Comparison of ENCODE assay signal across 9 mouse cellular contexts in genomic region chr11:84826185-84826584, GRCm38 (mm10). TPM values are rescaled to one million over a fixed set of nuclear protein-coding genes. Genes with fewer than 3 reads are reported as not detected.
A peak's percentile ranks its signal among the peaks of the same experiment; 100 is the strongest.
DNase-seq lines count a peak whose midpoint lies in the region; ATAC-seq lines count a peak whose summit lies in the region.
"Had no signal": no experiment of that assay in that cellular context is flagged by ENCODE, and none has a peak within 500 bp of the region (broad histone marks: within the 10 kb centered on the region; RNA-seq: fewer than 3 reads in every experiment).

No protein-coding gene starts in this region.

- H3K4me3 ChIP-seq in kidney, embryonic 16.5 days (ENCODE audit: low read length) = no peak overlapping the region
- H3K4me3 ChIP-seq in heart, embryonic 11.5 days (ENCODE audit: low read depth, low read length) = peak overlapping the region; percentile 84
- H3K4me3 ChIP-seq: embryonic facial prominence, embryonic 12.5 days had no signal

- 57% methylated on average over 3 of the region's 3 CpGs for WGBS in kidney, embryonic 16.5 days
- WGBS in heart, embryonic 11.5 days (ENCODE audit: insufficient replicate concordance) = 34% methylated on average over 3 of the region's 3 CpGs

- peak; percentile 87 for DNase-seq in kidney, adult 11 months
- DNase-seq in cerebellum, adult 11 months = peak; percentile 76
- peak; percentile 57 for DNase-seq in layer of hippocampus, adult 9-11 months
- peak; percentile 57 for DNase-seq in lung, postnatal 36 days
- DNase-seq in retina, postnatal 1 day = no peak
- DNase-seq in thymus, postnatal 4 days = no peak

- no peak overlapping the region for H3K9ac ChIP-seq in kidney, embryonic 16.5 days (replicated peaks; ENCODE audit: low read length)
- H3K9ac ChIP-seq in heart, embryonic 11.5 days (ENCODE audit: low read depth, low read length) = peak overlapping the region; percentile 40; the same call in 1 of the 2 replicates
- H3K9ac ChIP-seq: embryonic facial prominence, embryonic 12.5 days had no signal

- peaks cover 15% of the 10 kb centered on the region for H3K4me1 ChIP-seq in kidney, embryonic 16.5 days (ENCODE audit: insufficient read depth, low read length)
- peaks cover 50% of the 10 kb centered on the region for H3K4me1 ChIP-seq in heart, embryonic 11.5 days (ENCODE audit: control insufficient read depth, insufficient read depth, low read length)

- H3K9me3 ChIP-seq in kidney, embryonic 16.5 days (ENCODE audit: low read length) = no peaks in the 10 kb centered on the region
- H3K9me3 ChIP-seq in heart, embryonic 11.5 days (replicated peaks; ENCODE audit: control insufficient read depth, low read length) = no peaks in the 10 kb centered on the region
- H3K9me3 ChIP-seq: embryonic facial prominence, embryonic 12.5 days had no signal

- no peak overlapping the region for H3K4me2 ChIP-seq in kidney, embryonic 16.5 days (replicated peaks; ENCODE audit: low read depth, low read length)
- H3K4me2 ChIP-seq in heart, embryonic 11.5 days = peak overlapping the region; percentile 80
- H3K4me2 ChIP-seq: embryonic facial prominence, embryonic 12.5 days had no signal

- ATAC-seq in kidney, embryonic 16.5 days (ENCODE audit: low FRiP score, low TSS enrichment) = no peak
- no peak for ATAC-seq in heart, embryonic 11.5 days (replicated peaks; ENCODE audit: insufficient number of reproducible peaks, low FRiP score, low TSS enrichment)

- peaks cover 6% of the 10 kb centered on the region for H3K36me3 ChIP-seq in kidney, embryonic 16.5 days (ENCODE audit: insufficient read depth, low read length)
- no peaks in the 10 kb centered on the region for H3K36me3 ChIP-seq in heart, embryonic 11.5 days (ENCODE audit: control insufficient read depth, insufficient read depth, low read length)

- no peak overlapping the region for H3K27ac ChIP-seq in kidney, embryonic 16.5 days (ENCODE audit: low read length)
- peak overlapping the region; percentile 69 for H3K27ac ChIP-seq in heart, embryonic 11.5 days (ENCODE audit: low read depth, low read length)
- H3K27ac ChIP-seq: embryonic facial prominence, embryonic 12.5 days had no signal

- no peaks in the 10 kb centered on the region for H3K27me3 ChIP-seq in kidney, embryonic 16.5 days (ENCODE audit: insufficient read depth, low read length)
- peaks cover 5% of the 10 kb centered on the region; the same call in 1 of the 2 replicates for H3K27me3 ChIP-seq in heart, embryonic 11.5 days (ENCODE audit: control insufficient read depth, insufficient read depth, low read length)
- H3K27me3 ChIP-seq: embryonic facial prominence, embryonic 12.5 days had no signal

RNA-seq across cellular contexts. Expression of gene Dhrs11, which starts 2.6 kb away (rescaled TPM):
- polyA plus RNA-seq in kidney, embryonic 16.5 days (2015; fragmentation: Nextera tagmentation; extraction: Ambion mirVana) = 13.1 and 14.9 TPM in 2 replicates
- polyA plus RNA-seq in heart, embryonic 11.5 days (2014; fragmentation: Nextera tagmentation; extraction: Ambion mirVana) = 34.3 and 43.5 TPM in 2 replicates

RNA-seq across cellular contexts. Expression of gene Mrm1, which starts 6.9 kb away (rescaled TPM):
- polyA plus RNA-seq in kidney, embryonic 16.5 days (2015; fragmentation: Nextera tagmentation; extraction: Ambion mirVana) = 12.3 and 15.5 TPM in 2 replicates
- 13.0 and 13.4 TPM in 2 replicates for polyA plus RNA-seq in heart, embryonic 11.5 days (2014; fragmentation: Nextera tagmentation; extraction: Ambion mirVana)

RNA-seq across cellular contexts. Expression of gene Ggnbp2, which starts 44.4 kb away (rescaled TPM):
- 62.6 and 63.3 TPM in 2 replicates for polyA plus RNA-seq in kidney, embryonic 16.5 days (2015; fragmentation: Nextera tagmentation; extraction: Ambion mirVana)
- polyA plus RNA-seq in heart, embryonic 11.5 days (2014; fragmentation: Nextera tagmentation; extraction: Ambion mirVana) = 52.4 and 54.8 TPM in 2 replicates

RNA-seq across cellular contexts. Expression of gene Myo19, which starts 53.8 kb away (rescaled TPM):
- 11.8 and 13.9 TPM in 2 replicates for polyA plus RNA-seq in kidney, embryonic 16.5 days (2015; fragmentation: Nextera tagmentation; extraction: Ambion mirVana)
- 7.2 and 7.7 TPM in 2 replicates for polyA plus RNA-seq in heart, embryonic 11.5 days (2014; fragmentation: Nextera tagmentation; extraction: Ambion mirVana)

RNA-seq across cellular contexts. Expression of gene Pigw, which starts 53.9 kb away (rescaled TPM):
- polyA plus RNA-seq in kidney, embryonic 16.5 days (2015; fragmentation: Nextera tagmentation; extraction: Ambion mirVana) = 3.8 and 4.3 TPM in 2 replicates
- 2.0 and 4.0 TPM in 2 replicates for polyA plus RNA-seq in heart, embryonic 11.5 days (2014; fragmentation: Nextera tagmentation; extraction: Ambion mirVana)

Comparison
In these comparisons a context has a peak if more than half of its experiments do, and no peak if none do; other contexts are left out.
1. DNase-seq: peak in kidney, adult 11 months (single experiment), cerebellum, adult 11 months (single experiment), layer of hippocampus, adult 9-11 months (single experiment) and lung, postnatal 36 days (single experiment); none in retina, postnatal 1 day (single experiment) and thymus, postnatal 4 days (single experiment).